Mouse (Mus musculus): ENCODE measurements around the gene Prss48.
"Not testable (repeated sequence)": the region's sequence is repeated elsewhere in the genome, so short reads cannot be mapped to it uniquely, and the experiment has no call there.

Gene Prss48

DNA sequence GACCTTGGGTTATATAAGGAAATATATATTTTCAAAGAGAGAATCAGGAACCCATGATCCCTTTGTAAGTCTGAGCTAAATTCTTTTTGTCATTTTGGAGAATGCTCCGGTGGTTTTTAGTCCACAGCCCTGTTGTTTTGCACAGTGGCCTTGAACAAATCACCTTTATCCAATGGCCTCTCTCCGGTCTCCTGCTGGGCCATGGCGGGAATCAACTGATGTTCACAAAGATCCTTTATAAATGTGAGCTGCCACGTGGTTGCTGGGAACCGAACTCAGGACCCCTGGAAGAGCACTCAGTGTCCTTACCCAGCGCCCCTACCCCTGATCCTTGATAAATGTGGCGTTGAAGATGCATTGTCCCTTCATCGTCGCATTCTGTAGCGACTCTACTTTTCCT is 2.5 kb upstream of the Prss48 start:
- DNase-seq (ENCODE audit: low spot score in 2 of 2) = no peak

DNA sequence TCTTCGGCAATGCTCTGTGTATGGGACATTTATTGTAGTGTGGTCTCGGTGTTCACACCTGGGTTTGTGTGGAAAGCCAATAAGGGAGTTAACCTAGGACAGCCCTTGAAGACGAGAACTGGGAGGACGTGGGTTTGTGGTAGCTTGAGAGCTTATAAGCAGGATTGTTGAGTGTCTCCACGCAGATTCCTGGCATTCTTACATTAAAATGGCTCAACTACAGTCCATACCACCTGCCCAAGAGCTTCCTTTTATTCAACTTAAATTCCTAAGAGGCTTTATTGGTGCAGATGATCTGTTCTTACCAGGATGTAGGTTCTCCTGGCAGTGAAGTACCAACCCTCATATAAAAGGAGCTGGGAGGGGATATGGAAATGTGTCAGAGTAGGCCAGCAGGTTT is 649 bp upstream of the Prss48 start:
- no peak for DNase-seq (ENCODE audit: low spot score in 2 of 2)

DNA sequence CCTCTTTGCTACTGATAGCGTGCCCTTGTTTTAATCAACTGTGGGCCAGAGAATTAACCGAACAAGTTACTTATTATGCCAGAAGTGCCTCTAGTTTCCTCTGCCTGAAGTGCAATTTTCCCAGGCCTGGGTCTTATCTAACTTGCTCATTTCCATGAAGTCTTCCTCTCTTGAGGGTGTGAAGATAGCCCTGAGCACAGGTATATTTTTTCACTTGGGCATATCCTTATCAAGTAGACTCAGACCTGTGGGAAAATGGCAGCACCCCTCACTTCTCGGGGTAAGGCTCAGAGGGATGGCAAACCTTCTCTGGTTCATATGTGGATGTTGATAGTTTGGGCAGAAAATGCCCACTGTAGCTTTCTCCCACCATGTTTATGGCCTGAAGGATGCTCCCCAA is 1.0 kb downstream of the Prss48 start:
- DNase-seq (ENCODE audit: low spot score in 2 of 2) = no peak

- DNase-seq (ENCODE audit: low spot score in 2 of 2) = no peak
Observed at GRCm38 (mm10) chr3:85994645-85995044, 7.6 kb downstream of the Prss48 start.

GRCm38 (mm10) chr3:85993744-85994143 is 8.5 kb downstream of the Prss48 start:
- DNase-seq (ENCODE audit: low spot score in 2 of 2) = no peak

GRCm38 (mm10) chr3:85991802-85992156 is 10.5 kb downstream of the Prss48 start:
- no peak for DNase-seq (ENCODE audit: low spot score in 2 of 2)

- no peak for DNase-seq (ENCODE audit: low spot score in 2 of 2)
Observed at GRCm38 (mm10) chr3:85991140-85991801, 11.0 kb downstream of the Prss48 start.

DNA sequence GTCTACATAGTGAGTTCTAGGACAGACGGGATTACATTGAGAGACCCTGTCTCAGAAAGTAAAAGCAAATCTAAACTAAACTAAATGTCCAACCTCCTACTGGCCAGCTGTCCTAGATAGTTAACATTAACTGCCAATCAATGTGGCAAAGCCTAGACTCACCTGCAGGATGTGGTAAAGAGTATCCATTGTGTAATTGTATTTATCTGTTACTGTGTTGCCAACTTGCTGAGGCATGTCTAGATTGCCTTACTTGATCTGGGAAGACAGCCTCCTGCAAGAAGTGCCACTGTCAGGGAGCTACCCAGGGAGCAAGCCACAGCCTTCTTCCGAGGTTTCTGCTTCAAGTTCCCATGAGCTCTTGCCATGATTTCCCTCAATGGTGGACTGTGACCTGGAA is 15.1 kb downstream of the Prss48 start:
- DNase-seq (ENCODE audit: low spot score in 2 of 2) = no peak

- no peak for DNase-seq (ENCODE audit: low spot score in 2 of 2)
Observed at GRCm38 (mm10) chr3:85984537-85984936, 17.8 kb downstream of the Prss48 start.

DNA sequence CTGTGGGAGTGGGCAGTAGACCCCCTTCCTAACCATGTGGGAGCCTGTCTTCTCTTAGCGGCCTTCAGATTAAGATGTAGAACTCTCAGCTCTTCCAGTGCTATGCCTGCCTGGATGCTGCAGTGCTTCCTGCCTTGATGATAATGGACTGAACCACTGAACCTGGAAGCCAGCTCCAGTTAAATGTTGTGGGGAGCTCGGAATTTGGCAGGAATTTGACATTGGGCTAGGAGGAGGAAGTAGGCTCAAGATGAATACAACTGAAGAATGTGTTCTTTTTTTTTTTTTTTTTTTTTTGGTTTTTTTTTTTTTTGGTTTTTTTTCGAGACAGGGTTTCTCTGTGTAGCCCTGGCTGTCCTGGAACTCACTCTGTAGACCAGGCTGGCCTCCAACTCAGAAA is 20.5 kb downstream of the Prss48 start:
- not testable (repeated sequence) for DNase-seq (ENCODE audit: low spot score in 2 of 2)

DNA sequence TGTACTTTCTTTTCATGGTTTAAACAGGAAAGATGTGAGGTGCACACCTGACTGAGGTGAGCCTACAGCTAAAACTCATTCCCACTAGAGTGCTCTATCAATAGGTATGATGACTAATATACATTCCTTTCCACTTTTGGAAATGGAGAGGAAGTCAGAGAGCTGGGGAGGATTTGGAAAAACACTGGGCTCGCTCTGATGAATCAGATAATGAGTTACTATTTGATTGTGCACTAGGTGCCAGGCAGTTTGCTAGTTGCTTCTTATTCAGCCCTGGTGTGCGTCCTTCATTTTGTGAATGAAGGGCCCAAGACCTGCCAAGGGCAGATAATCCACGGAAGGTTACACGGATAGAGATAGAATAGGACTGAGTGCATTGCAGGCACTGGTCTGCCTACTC is 22.3 kb downstream of the Prss48 start:
- no peak for DNase-seq (ENCODE audit: low spot score in 2 of 2)

- DNase-seq (ENCODE audit: low spot score in 2 of 2) = no peak
Observed at GRCm38 (mm10) chr3:85974451-85974850, 27.8 kb downstream of the Prss48 start.

GRCm38 (mm10) chr3:85973376-85974140 is 28.7 kb downstream of the Prss48 start:
- DNase-seq (ENCODE audit: low spot score in 2 of 2) = no peak

- no peak for DNase-seq (ENCODE audit: low spot score in 2 of 2)
Observed at GRCm38 (mm10) chr3:85971599-85971975, 30.7 kb downstream of the Prss48 start.

GRCm38 (mm10) chr3:85970742-85971598 is 31.3 kb downstream of the Prss48 start, which contains the start of gene Sh3d19:
Gene Sh3d19 (plus strand): TSS chr3:85971109.
- DNase-seq (ENCODE audit: low spot score in 2 of 2) = peak; percentile 13 to 67

DNA sequence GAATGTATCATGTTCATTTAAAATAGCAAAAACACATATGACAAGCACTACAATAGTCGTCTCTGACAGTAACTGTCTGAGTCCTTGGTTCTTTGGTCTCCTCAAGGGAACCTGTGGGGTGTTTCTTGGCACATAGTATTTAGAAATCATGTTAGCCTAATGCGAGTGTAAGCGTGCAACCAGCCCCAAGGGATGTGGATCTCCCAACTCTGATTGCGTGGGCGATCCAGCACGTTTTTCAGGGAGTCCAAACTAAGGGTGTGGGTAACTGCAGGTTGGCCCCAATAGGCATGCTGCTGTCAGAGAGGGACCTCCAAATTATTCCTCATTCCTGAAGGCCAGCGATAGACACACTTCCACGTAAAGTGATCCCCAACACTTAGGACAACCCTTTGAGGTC is 33.3 kb downstream of the Prss48 start:
- no peak for DNase-seq (ENCODE audit: low spot score in 2 of 2)

DNA sequence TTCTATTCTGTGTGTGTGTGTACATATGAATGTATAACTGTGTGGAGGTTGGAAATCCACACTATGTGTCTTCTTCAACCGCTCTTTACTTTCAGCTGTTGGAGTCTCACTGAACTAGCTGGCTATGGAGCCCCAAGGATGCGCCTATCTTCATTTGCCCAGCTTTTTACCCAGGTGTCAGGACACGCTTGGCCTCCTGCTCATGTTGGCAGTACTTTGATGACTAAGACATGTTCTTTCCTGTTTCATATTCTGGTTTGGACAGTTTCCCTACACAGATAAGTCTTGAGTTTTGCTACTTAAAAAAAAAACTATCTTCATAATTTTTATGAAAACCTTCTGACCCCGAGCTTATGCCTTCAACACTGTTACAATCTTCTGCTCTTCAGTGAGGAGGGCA is 36.8 kb downstream of the Prss48 start:
- DNase-seq (ENCODE audit: low spot score in 2 of 2) = no peak

- no peak for DNase-seq (ENCODE audit: low spot score in 2 of 2)
Observed at GRCm38 (mm10) chr3:85961134-85961533, 41.2 kb downstream of the Prss48 start.

DNA sequence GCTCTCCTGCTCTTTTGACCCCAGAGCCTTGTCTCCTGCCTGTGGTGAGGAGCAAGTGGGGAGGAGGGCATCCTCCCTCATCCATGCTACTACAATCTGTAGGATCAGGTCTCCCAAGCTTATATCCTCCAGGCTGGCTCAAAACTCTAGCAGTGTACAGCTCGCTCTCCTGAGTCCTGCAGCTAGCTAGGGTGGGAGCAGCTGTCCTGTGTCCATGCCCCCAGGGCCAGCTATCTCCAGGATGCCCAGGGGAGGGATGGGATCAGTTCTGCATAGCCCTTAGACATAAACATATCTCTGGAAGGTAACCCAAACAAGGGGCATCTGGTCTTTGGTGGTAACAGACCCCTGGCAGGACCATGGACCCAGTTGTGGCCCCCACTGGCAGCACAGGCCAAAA is 42.6 kb downstream of the Prss48 start:
- no peak for DNase-seq (ENCODE audit: low spot score in 2 of 2)

GRCm38 (mm10) chr3:85955704-85956103 is 46.6 kb downstream of the Prss48 start:
- DNase-seq (ENCODE audit: low spot score in 2 of 2) = no peak

DNA sequence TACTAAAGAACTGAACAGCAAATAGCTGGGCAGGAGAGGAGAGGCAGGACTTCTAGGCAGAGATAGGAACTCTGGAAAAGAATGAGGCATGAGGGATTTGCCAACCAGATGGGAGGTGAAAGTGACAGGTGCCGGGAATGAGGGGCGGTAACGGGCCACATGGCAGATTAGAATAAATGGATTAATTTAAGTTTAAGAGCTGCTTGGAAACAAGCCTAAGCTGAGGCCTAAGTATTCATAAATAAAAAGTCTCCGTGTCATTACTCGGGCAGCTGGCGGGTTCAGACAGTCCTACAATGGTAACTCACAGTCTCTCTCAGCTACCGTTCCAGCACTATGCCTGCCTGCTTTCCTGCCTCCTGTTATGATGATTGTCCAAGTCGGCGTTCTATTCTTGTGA is 47.0 kb downstream of the Prss48 start:
- no peak for DNase-seq (ENCODE audit: low spot score in 2 of 2)

DNA sequence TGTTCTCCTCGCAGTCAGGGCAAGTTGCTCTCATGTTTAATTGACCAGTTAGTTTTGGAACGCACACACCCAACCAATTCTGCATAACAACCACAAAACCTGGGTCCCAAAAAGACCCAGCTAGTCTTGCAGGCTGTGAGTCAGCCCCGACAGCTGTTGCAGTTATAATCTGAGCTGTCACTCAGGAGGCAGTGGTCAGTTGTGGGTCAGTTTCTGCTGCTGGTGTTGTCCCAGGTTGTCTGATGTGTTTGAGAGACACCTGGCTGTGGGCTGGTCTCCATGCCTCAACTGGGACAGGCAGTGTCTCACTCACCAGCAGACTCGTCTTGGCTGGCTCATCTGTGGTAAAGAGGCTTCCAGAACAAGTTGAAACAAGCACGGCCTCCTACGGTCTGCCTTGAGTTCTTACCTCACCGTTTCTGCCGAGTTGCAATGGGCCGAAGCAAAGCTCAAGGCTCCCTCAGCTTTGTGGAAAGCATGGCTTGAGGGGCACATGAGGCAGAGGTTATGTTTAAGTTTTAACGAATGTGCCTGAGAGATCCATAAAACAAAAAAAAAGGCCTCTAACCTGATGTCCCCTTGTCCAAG is 49.5 kb downstream of the Prss48 start:
- DNase-seq (ENCODE audit: low spot score in 2 of 2) = no peak

Measured in frontal cortex, postnatal 10 days (tissue).